Mouse (Mus musculus): ENCODE results near the gene Rere. TPM values are rescaled to one million over a fixed set of nuclear protein-coding genes. Genes with fewer than 3 reads are reported as not detected.
"Not testable (repeated sequence)": the region's sequence is repeated elsewhere in the genome, so short reads cannot be mapped to it uniquely, and the experiment has no call there.

Rere gene
- total RNA-seq, 2 experiments from 2014 or later, result 108 to 117 TPM

GRCm38 (mm10) chr4:150595071-150595470 lies 313.6 kb downstream of the Rere start:
- DNase-seq (ENCODE audit: low spot score in 2 of 2), result no peak

GRCm38 (mm10) chr4:150595991-150596390 lies 314.5 kb downstream of the Rere start:
- no peak for DNase-seq (ENCODE audit: low spot score in 2 of 2)

- DNase-seq (ENCODE audit: low spot score in 2 of 2), result peak; percentile 40 to 52
Measured at GRCm38 (mm10) chr4:150598686-150599085, 317.2 kb downstream of the Rere start.

GRCm38 (mm10) chr4:150599119-150599992 lies 317.9 kb downstream of the Rere start:
- DNase-seq (ENCODE audit: low spot score in 2 of 2), result no peak

GRCm38 (mm10) chr4:150600503-150600902 lies 319.1 kb downstream of the Rere start:
- DNase-seq (ENCODE audit: low spot score in 2 of 2), result not testable (repeated sequence)

- DNase-seq (ENCODE audit: low spot score in 2 of 2), result no peak
Measured at GRCm38 (mm10) chr4:150601489-150601888, 320.0 kb downstream of the Rere start.

- DNase-seq (ENCODE audit: low spot score in 2 of 2), result no peak
Measured at GRCm38 (mm10) chr4:150603366-150604061, 322.1 kb downstream of the Rere start.

- DNase-seq (ENCODE audit: low spot score in 2 of 2), result no peak
Measured at GRCm38 (mm10) chr4:150605804-150606203, 324.4 kb downstream of the Rere start.

GRCm38 (mm10) chr4:150606449-150607161 lies 325.2 kb downstream of the Rere start:
- no peak for DNase-seq (ENCODE audit: low spot score in 2 of 2)

- DNase-seq (ENCODE audit: low spot score in 2 of 2), result no peak
Measured at GRCm38 (mm10) chr4:150608670-150609069, 327.2 kb downstream of the Rere start.

- no peak for DNase-seq (ENCODE audit: low spot score in 2 of 2)
Measured at GRCm38 (mm10) chr4:150613715-150614114, 332.3 kb downstream of the Rere start.

- no peak for DNase-seq (ENCODE audit: low spot score in 2 of 2)
Measured at GRCm38 (mm10) chr4:150615251-150616028, 334.0 kb downstream of the Rere start.

GRCm38 (mm10) chr4:150616029-150616420 lies 334.6 kb downstream of the Rere start:
- no peak for DNase-seq (ENCODE audit: low spot score in 2 of 2)

GRCm38 (mm10) chr4:150616841-150617240 lies 335.4 kb downstream of the Rere start:
- DNase-seq (ENCODE audit: low spot score in 2 of 2), result no peak

GRCm38 (mm10) chr4:150619011-150619410 lies 337.6 kb downstream of the Rere start:
- no peak for DNase-seq (ENCODE audit: low spot score in 2 of 2)

GRCm38 (mm10) chr4:150622641-150623040 lies 341.2 kb downstream of the Rere start:
- no peak for DNase-seq (ENCODE audit: low spot score in 2 of 2)

GRCm38 (mm10) chr4:150624214-150624823 lies 342.9 kb downstream of the Rere start:
- DNase-seq (ENCODE audit: low spot score in 2 of 2), result no peak

GRCm38 (mm10) chr4:150624933-150625332 lies 343.5 kb downstream of the Rere start:
- no peak for DNase-seq (ENCODE audit: low spot score in 2 of 2)

- DNase-seq (ENCODE audit: low spot score in 2 of 2), result peak; percentile 70 to 73
Measured at GRCm38 (mm10) chr4:150625425-150625824, 344.0 kb downstream of the Rere start.

- peak; percentile 53 to 63 for DNase-seq (ENCODE audit: low spot score in 2 of 2)
Measured at GRCm38 (mm10) chr4:150625951-150626732, 344.7 kb downstream of the Rere start.
